Mouse (Mus musculus): Measurements from ENCODE around the gene Tmco1.
A peak's percentile ranks its signal among the peaks of the same experiment; 100 is the strongest.

Tmco1 gene

GRCm38 (mm10) chr1:167374003-167374784 lies 66.0 kb downstream of the Tmco1 start:
- DNase-seq (ENCODE audit: low spot score) = peak; percentile 47

- no peak for DNase-seq (ENCODE audit: low spot score)
Measured at GRCm38 (mm10) chr1:167374942-167375341, 66.8 kb downstream of the Tmco1 start.

- no peak for DNase-seq (ENCODE audit: low spot score)
Measured at GRCm38 (mm10) chr1:167378019-167378418, 69.8 kb downstream of the Tmco1 start.

DNA sequence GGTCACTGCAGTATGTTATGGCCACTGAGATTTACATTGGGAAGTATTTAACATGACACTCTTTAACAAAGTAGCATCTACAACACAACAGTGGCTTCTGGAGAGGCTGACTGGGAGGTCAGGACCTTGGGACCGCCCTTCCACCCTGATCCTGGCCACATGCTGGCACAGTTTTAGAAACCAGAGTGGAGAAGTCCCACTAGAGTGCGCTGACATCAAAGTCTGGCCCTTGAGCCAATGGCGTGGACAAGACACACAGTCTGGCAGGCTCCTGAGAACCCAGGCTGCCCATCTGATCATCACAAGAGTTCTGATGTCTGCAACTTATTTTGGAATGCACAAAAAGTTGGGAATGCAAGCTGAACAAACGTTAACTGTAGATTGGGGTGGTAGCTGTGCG lies 71.6 kb downstream of the Tmco1 start:
- no peak for DNase-seq (ENCODE audit: low spot score)

DNA sequence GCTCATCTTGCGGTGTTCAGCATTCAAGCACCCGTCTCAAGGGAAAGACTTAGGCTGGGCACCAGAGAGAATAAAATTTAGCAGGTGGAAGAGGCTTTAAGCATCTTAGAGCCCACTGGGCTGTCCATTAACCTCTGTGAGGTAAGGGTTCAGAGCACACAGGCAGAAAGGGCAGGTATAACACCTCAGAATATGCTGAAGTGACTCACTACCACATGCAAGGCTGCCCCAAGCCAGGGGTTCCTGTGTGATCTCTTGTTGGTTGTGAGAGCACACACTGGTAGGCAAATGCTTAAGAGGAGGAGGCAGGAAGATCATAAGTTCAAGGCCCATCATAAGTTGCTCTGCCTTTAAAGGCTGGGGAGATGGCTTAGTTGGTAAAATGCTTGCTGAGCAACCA lies 72.0 kb downstream of the Tmco1 start:
- DNase-seq (ENCODE audit: low spot score) = no peak

- DNase-seq (ENCODE audit: low spot score) = no peak
Measured at GRCm38 (mm10) chr1:167381050-167382015, 73.2 kb downstream of the Tmco1 start.

GRCm38 (mm10) chr1:167382316-167382715 lies 74.1 kb downstream of the Tmco1 start:
- no peak for DNase-seq (ENCODE audit: low spot score)

DNA sequence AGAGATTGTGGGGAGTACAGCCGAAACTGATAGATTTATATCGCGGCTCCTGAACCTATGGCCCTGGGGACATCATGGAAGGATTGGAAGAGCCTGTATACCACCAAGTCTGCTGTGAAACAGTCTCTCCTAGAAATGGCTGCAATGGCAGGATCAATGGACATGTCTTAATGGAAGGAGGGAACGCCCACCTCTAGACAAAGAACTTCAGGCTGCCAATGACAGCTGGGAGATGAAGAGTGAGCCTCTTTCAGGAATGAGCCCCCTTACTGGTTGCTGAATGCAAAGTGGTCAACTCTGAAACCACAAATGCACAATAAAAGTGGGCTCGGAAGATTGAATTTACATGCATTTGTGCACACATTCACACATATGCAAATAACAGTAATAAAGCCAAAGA lies 74.6 kb downstream of the Tmco1 start:
- no peak for DNase-seq (ENCODE audit: low spot score)

- DNase-seq (ENCODE audit: low spot score) = no peak
Measured at GRCm38 (mm10) chr1:167383178-167383577, 75.0 kb downstream of the Tmco1 start.

Measured in retina, embryonic 14.5 days (tissue).